ENCODE assay signal across 15 mouse cellular contexts in genomic region chr12:112994153-112994552, GRCm38 (mm10). TPM values are rescaled to one million over a fixed set of nuclear protein-coding genes. Genes with fewer than 3 reads are reported as not detected.
A peak's percentile ranks its signal among the peaks of the same experiment; 100 is the strongest.
DNase-seq lines count a peak whose midpoint lies in the region; ATAC-seq and TF ChIP-seq lines count a peak whose summit lies in the region.
"Had no signal": no experiment of that assay in that cellular context is flagged by ENCODE, and none has a peak within 500 bp of the region (broad histone marks: within the 10 kb centered on the region; RNA-seq: fewer than 3 reads in every experiment).

No protein-coding gene starts in this region.

- no peak overlapping the region for H3K4me3 ChIP-seq in liver, embryonic 13.5 days (replicated peaks)
- no peak overlapping the region for H3K4me3 ChIP-seq in liver, postnatal 0 days (ENCODE audit: low read depth, low read length)
- H3K4me3 ChIP-seq in kidney, postnatal 0 days (replicated peaks; ENCODE audit: low read depth, low read length), result no peak overlapping the region
- H3K4me3 ChIP-seq: forebrain, embryonic 15.5 days; heart, embryonic 15.5 days; midbrain, embryonic 10.5 days; myocyte had no signal

- 52% methylated on average over 4 of the region's 4 CpGs for WGBS in liver, embryonic 13.5 days (ENCODE audit: insufficient replicate concordance)
- 42% methylated on average over 4 of the region's 4 CpGs for WGBS in liver, postnatal 0 days (ENCODE audit: insufficient replicate concordance)
- WGBS in kidney, postnatal 0 days, result 43% methylated on average over 4 of the region's 4 CpGs

- no peak for TF ChIP-seq EP300 in liver, postnatal 0 days (IDR thresholded peaks at IDR 0.05; ENCODE audit: low read depth)

- no peaks in the 10 kb centered on the region for H3K9me3 ChIP-seq in liver, embryonic 13.5 days (replicated peaks)
- H3K9me3 ChIP-seq in liver, postnatal 0 days (ENCODE audit: low read length), result no peaks in the 10 kb centered on the region
- no peaks in the 10 kb centered on the region for H3K9me3 ChIP-seq in kidney, postnatal 0 days (replicated peaks; ENCODE audit: low read length)
- H3K9me3 ChIP-seq: forebrain, embryonic 15.5 days; heart, embryonic 15.5 days; midbrain, embryonic 10.5 days had no signal

- peak overlapping the region; percentile 13; the same call in 1 of the 2 replicates for H3K27ac ChIP-seq in liver, embryonic 13.5 days
- no peak overlapping the region for H3K27ac ChIP-seq in liver, postnatal 0 days (ENCODE audit: low read depth)
- H3K27ac ChIP-seq in kidney, postnatal 0 days, result no peak overlapping the region
- H3K27ac ChIP-seq: forebrain, embryonic 15.5 days; heart, embryonic 15.5 days; hindbrain, postnatal 0 days; midbrain, embryonic 10.5 days had no signal

- H3K27me3 ChIP-seq in liver, embryonic 13.5 days, result no peaks in the 10 kb centered on the region
- no peaks in the 10 kb centered on the region for H3K27me3 ChIP-seq in liver, postnatal 0 days (ENCODE audit: insufficient read depth, low read length)
- no peaks in the 10 kb centered on the region for H3K27me3 ChIP-seq in kidney, postnatal 0 days (ENCODE audit: insufficient read depth, low read length)
- no peaks in the 10 kb centered on the region for H3K27me3 ChIP-seq in splenic B cell, adult 2 months (ENCODE audit: control insufficient read depth, insufficient read depth, low read length, poor library complexity, severe bottlenecking)
- H3K27me3 ChIP-seq: forebrain, embryonic 15.5 days; heart, embryonic 15.5 days had no signal

- H3K4me1 ChIP-seq in liver, embryonic 13.5 days (replicated peaks), result peaks cover 56% of the 10 kb centered on the region
- peaks cover 15% of the 10 kb centered on the region for H3K4me1 ChIP-seq in liver, postnatal 0 days (ENCODE audit: insufficient read depth)
- H3K4me1 ChIP-seq in kidney, postnatal 0 days (replicated peaks; ENCODE audit: insufficient read depth, low read length), result peaks cover 10% of the 10 kb centered on the region; the same call in 1 of the 2 replicates

- no peak overlapping the region for H3K4me2 ChIP-seq in liver, embryonic 13.5 days
- H3K4me2 ChIP-seq in liver, postnatal 0 days (ENCODE audit: low read depth, low read length), result no peak overlapping the region
- no peak overlapping the region for H3K4me2 ChIP-seq in kidney, postnatal 0 days (ENCODE audit: low read length)
- H3K4me2 ChIP-seq: forebrain, embryonic 15.5 days; heart, embryonic 15.5 days; lung, embryonic 14.5 days had no signal

- ATAC-seq in liver, embryonic 13.5 days (ENCODE audit: low read depth), result 0 out of 2 replicates have a peak, but pooled peaks have one; percentile 18
- ATAC-seq in liver, postnatal 0 days, result no peak
- peak; percentile 52; the same call in 1 of the 2 replicates for ATAC-seq in kidney, postnatal 0 days (replicated peaks; ENCODE audit: low FRiP score, low read depth)
- ATAC-seq: forebrain, embryonic 15.5 days; hindbrain, postnatal 0 days had no signal

- DNase-seq in liver, embryonic 13.5 days, result no peak
- no peak for DNase-seq in liver, postnatal 0 days
- DNase-seq in kidney, postnatal 0 days (ENCODE audit: low spot score), result no peak
- DNase-seq in splenic B cell, adult 2 months (ENCODE audit: low read depth, low spot score), result peak; percentile 70
- no peak for DNase-seq in urinary bladder, adult 18-20 months (ENCODE audit: low spot score in 2 of 2)
- no peak for DNase-seq in cerebellum, adult 8-10 months
- DNase-seq in layer of hippocampus, adult 9-10 months (ENCODE audit: low spot score), result no peak
- DNase-seq: adrenal gland, postnatal 25 days; gastrocnemius, postnatal 36 days; lung, embryonic 14.5 days had no signal

- H3K36me3 ChIP-seq in liver, embryonic 13.5 days, result peaks cover 50% of the 10 kb centered on the region
- H3K36me3 ChIP-seq in liver, postnatal 0 days (replicated peaks; ENCODE audit: insufficient read depth, low read length), result peaks cover 9% of the 10 kb centered on the region; the same call in 1 of the 2 replicates
- peaks cover 9% of the 10 kb centered on the region; the same call in 1 of the 2 replicates for H3K36me3 ChIP-seq in kidney, postnatal 0 days (ENCODE audit: insufficient read depth, low read length)
- peaks cover 2% of the 10 kb centered on the region; the same call in 1 of the 2 replicates for H3K36me3 ChIP-seq in splenic B cell, adult 2 months (ENCODE audit: control insufficient read depth, insufficient read depth, low read length, poor library complexity, severe bottlenecking)

- no peak overlapping the region for H3K9ac ChIP-seq in liver, embryonic 13.5 days
- H3K9ac ChIP-seq in liver, postnatal 0 days (replicated peaks), result no peak overlapping the region
- no peak overlapping the region for H3K9ac ChIP-seq in kidney, postnatal 0 days (ENCODE audit: low read depth, low read length)
- H3K9ac ChIP-seq: forebrain, embryonic 15.5 days; heart, embryonic 15.5 days; lung, embryonic 14.5 days had no signal

- TF ChIP-seq CTCF in liver, postnatal 0 days (IDR thresholded peaks at IDR 0.05; ENCODE audit: low read depth), result no peak
- no peak for TF ChIP-seq CTCF in kidney, postnatal 0 days (IDR thresholded peaks at IDR 0.05; ENCODE audit: low read depth)

RNA-seq across cellular contexts. Expression of gene Brf1, which starts 6.4 kb away (rescaled TPM):
- 28.3 and 28.8 TPM in 2 replicates for polyA plus RNA-seq in liver, embryonic 13.5 days (2015; fragmentation: Nextera tagmentation; extraction: Ambion mirVana)
- 17.0 and 18.4 TPM in 2 replicates for polyA plus RNA-seq in liver, postnatal 0 days (2015; fragmentation: Nextera tagmentation; extraction: Ambion mirVana)
- polyA plus RNA-seq in kidney, postnatal 0 days (2015; fragmentation: Nextera tagmentation; extraction: Ambion mirVana), result 41.4 and 43.6 TPM in 2 replicates

RNA-seq across cellular contexts. Expression of gene Btbd6, which starts 17.9 kb away (rescaled TPM):
- 6.3 and 6.6 TPM in 2 replicates for polyA plus RNA-seq in liver, embryonic 13.5 days (2015; fragmentation: Nextera tagmentation; extraction: Ambion mirVana)
- 4.1 and 4.7 TPM in 2 replicates for polyA plus RNA-seq in liver, postnatal 0 days (2015; fragmentation: Nextera tagmentation; extraction: Ambion mirVana)
- 22.8 and 24.9 TPM in 2 replicates for polyA plus RNA-seq in kidney, postnatal 0 days (2015; fragmentation: Nextera tagmentation; extraction: Ambion mirVana)

RNA-seq across cellular contexts. Expression of gene Pacs2, which starts 20.2 kb away (rescaled TPM):
- 5.2 and 6.2 TPM in 2 replicates for polyA plus RNA-seq in liver, embryonic 13.5 days (2015; fragmentation: Nextera tagmentation; extraction: Ambion mirVana)
- polyA plus RNA-seq in liver, postnatal 0 days (2015; fragmentation: Nextera tagmentation; extraction: Ambion mirVana), result 3.9 and 4.0 TPM in 2 replicates
- polyA plus RNA-seq in kidney, postnatal 0 days (2015; fragmentation: Nextera tagmentation; extraction: Ambion mirVana), result 7.9 and 9.5 TPM in 2 replicates

RNA-seq across cellular contexts. Expression of gene Nudt14, which starts 52.2 kb away (rescaled TPM):
- 14.7 and 15.2 TPM in 2 replicates for polyA plus RNA-seq in liver, embryonic 13.5 days (2015; fragmentation: Nextera tagmentation; extraction: Ambion mirVana)
- 30.0 and 30.6 TPM in 2 replicates for polyA plus RNA-seq in liver, postnatal 0 days (2015; fragmentation: Nextera tagmentation; extraction: Ambion mirVana)
- polyA plus RNA-seq in kidney, postnatal 0 days (2015; fragmentation: Nextera tagmentation; extraction: Ambion mirVana), result 99.2 and 102 TPM in 2 replicates
